Mouse (Mus musculus) thymus, adult 2 months (tissue): ENCODE results near the gene Gclc. TPM values are rescaled to one million over a fixed set of nuclear protein-coding genes. Genes with fewer than 3 reads are reported as not detected.
"Not testable (repeated sequence)": the region's sequence is repeated elsewhere in the genome, so short reads cannot be mapped to it uniquely, and the experiment has no call there.

Source experiments
- DNase-seq: peaks from one replicate; pipeline ENCODE4 v3.0.0; 2021
- H3K27ac ChIP-seq: fragments of 200-500 bp; 2 replicates; pipeline ENCODE4 v1.5.1; 2012; ENCODE audit warnings: low read length, control low read depth; ENCODE audit not compliant: control insufficient read depth, insufficient read depth
- H3K27me3 ChIP-seq: fragments of 200-500 bp; 2 replicates; pipeline ENCODE4 v1.6.1; 2012; ENCODE audit warnings: mild to moderate bottlenecking, low read length, moderate library complexity, mixed read lengths; ENCODE audit not compliant: control insufficient read depth, insufficient read depth
- H3K36me3 ChIP-seq: fragments of 200-500 bp; 2 replicates; pipeline ENCODE4 v1.6.1; 2012; ENCODE audit warnings: mild to moderate bottlenecking, low read length, moderate library complexity; ENCODE audit not compliant: control insufficient read depth, insufficient read depth
- H3K4me1 ChIP-seq: fragments of 200-500 bp; replicated peaks from 2 replicates; pipeline ENCODE4 v1.6.1; 2012; ENCODE audit warnings: low read length; ENCODE audit not compliant: control insufficient read depth, insufficient read depth
- H3K4me3 ChIP-seq: fragments of 200-500 bp; 2 replicates; pipeline ENCODE4 v1.5.1; 2012; ENCODE audit warnings: mild to moderate bottlenecking, low read length, control low read depth, moderate library complexity; ENCODE audit not compliant: control insufficient read depth, insufficient read depth
- CTCF ChIP-seq: fragments of 200-500 bp; IDR thresholded peaks from 2 replicates; pipeline ENCODE4 v1.5.1; 2012; ENCODE audit warnings: mild to moderate bottlenecking, control low read depth, low read length, moderate library complexity, borderline replicate concordance; ENCODE audit not compliant: control insufficient read depth, poor library complexity, insufficient read depth; ENCODE audit errors: extremely low read depth
- POLR2A ChIP-seq: fragments of 200-500 bp; IDR thresholded peaks from 2 replicates; pipeline ENCODE4 v1.6.1; 2012; ENCODE audit warnings: mild to moderate bottlenecking, low read length, control low read depth, moderate library complexity; ENCODE audit not compliant: control insufficient read depth, poor library complexity, insufficient read depth; ENCODE audit errors: extremely low read depth
- WGBS: fragments of 180-500 bp; shearing (Covaris S2); methylation state at CpG from one replicate; pipeline ENCODE4 v1.1.7; 2018; 5-methylcytosine and 5-hydroxymethylcytosine counted together
- polyA plus RNA-seq: library from polyadenylated mRNA; depleted of rRNA; stranded (reverse); fragments of >200 nt; gene quantifications from 2 replicates; pipeline ENCODE4 v1.2.3, GENCODE M21; 2012

Gclc gene
- polyA plus RNA-seq, 1 experiment: 24.7 TPM

DNA sequence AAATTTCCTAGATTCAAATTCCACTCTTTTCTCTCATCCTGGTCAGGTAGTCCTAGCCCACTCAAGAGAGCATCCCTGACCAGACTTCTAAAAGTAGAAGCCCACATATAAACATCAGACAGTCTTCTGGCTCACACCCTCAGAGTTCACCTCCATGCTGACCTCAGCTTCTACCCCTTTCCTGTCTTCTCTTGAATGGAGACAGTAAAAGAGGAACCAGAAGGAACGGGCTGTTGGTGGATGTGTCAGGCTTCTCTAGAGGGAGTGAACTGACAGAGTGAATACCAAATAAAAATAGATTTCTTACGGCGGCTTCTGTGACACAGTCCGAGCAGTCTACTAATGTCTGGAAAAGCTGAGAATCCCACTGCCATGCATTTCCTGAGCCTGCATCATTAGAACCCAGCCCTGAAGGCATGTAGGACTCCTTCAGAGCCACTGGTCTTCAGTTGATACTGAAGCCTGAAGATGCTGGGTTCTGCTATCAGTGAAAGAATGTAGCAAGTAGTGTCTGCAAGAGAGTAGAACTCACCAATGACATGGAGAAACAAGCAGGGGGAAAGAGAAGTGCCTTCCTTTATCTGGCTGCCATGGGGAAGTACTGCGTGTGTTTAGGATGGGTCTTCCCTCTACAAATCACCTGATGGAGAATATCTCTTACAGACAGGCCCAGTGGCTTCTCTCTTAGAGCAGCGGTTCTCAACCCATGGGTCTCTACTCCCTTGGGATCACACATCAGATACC is 16.9 kb upstream of the Gclc start:
- Histone ChIP-seq H3K4me3 (no peak overlapping the region), H3K27ac (no peak overlapping the region), H3K27me3 (no peaks in the 10 kb centered on the region), H3K36me3 (no peaks in the 10 kb centered on the region), H3K4me1 (no peaks in the 10 kb centered on the region)
- TF ChIP-seq POLR2A: no peak
- WGBS: 27% methylated on average over 6 of the region's 6 CpGs
- no peak for DNase-seq

DNA sequence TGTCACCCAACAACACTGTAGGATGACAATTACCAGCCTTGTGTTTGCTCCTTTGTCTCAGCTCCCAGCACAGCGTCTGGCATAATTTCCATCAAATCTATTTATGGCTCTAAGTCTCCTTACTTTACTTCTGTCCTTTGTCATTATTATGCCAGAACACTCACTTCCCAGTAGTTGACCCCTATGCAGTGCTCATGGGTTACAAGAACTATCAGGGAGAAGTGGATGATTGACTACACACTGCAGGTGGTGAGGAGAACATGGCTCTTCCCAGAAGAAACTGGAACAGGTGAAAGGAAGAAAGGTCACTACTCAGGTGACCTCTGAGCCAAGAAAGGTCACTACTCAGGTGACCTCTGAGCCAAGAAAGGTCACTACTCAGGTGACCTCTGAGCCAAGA is 12.9 kb upstream of the Gclc start:
- Histone ChIP-seq H3K4me3 (no peak overlapping the region), H3K27ac (no peak overlapping the region), H3K36me3 (no peaks in the 10 kb centered on the region), H3K27me3 (no peaks in the 10 kb centered on the region), H3K4me1 (no peaks in the 10 kb centered on the region)
- WGBS: 100% methylated on average over 1 of the region's 1 CpGs
- no peak for DNase-seq
- TF ChIP-seq CTCF (no peak), POLR2A (no peak)

DNA sequence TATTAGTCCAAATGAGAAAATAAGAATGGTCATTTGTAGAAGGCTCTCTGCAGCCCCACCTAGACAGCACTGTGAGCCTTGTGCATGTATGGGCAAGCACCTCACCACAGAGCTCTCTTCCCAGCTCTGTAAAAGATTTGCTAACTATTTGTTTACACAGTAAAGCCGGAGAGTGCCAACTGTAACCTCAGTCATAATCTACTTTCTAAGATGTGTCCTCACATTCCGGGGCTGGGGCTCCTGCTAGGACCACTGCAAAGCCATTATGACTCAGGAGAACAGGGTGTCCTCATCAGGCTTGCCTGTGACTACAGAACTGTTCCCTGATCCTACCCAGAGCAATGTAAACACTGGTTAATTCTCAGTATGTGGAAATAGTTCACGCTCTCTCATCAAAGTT is 9.5 kb upstream of the Gclc start:
- no peak overlapping the region for H3K27ac ChIP-seq
- 91% methylated on average over 3 of the region's 3 CpGs for WGBS
- no peaks in the 10 kb centered on the region for H3K27me3 ChIP-seq
- H3K4me1 ChIP-seq: peaks cover under 1% of the 10 kb centered on the region
- no peak overlapping the region for H3K4me3 ChIP-seq
- no peaks in the 10 kb centered on the region for H3K36me3 ChIP-seq
- DNase-seq: no peak
- TF ChIP-seq POLR2A (no peak), CTCF (no peak)

DNA sequence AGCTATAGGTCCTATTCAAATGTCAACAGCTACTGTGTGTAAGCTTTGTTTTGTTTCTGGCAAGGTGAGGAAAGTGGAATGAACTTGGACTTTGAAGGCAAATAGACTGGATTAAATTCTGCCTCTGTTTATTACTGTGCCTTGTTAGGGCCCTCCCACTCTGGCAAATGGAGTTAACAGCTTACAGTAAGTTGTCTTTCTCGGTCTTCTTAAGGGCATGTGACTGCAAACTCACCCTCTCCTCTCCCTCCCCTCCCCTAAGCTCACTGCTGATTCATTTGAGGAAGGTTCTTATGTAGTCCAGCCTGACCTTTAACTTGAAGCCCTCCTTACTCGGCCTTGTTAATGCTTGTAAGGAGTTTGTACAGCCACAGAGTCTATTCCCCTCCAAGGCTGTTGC is 8.0 kb upstream of the Gclc start:
- H3K36me3 ChIP-seq: no peaks in the 10 kb centered on the region
- H3K4me1 ChIP-seq: peaks cover 6% of the 10 kb centered on the region
- WGBS: 56% methylated on average over 2 of the region's 2 CpGs
- DNase-seq: no peak
- H3K4me3 ChIP-seq: no peak overlapping the region
- TF ChIP-seq CTCF: no peak
- no peak for TF ChIP-seq POLR2A
- no peaks in the 10 kb centered on the region for H3K27me3 ChIP-seq
- H3K27ac ChIP-seq: no peak overlapping the region

DNA sequence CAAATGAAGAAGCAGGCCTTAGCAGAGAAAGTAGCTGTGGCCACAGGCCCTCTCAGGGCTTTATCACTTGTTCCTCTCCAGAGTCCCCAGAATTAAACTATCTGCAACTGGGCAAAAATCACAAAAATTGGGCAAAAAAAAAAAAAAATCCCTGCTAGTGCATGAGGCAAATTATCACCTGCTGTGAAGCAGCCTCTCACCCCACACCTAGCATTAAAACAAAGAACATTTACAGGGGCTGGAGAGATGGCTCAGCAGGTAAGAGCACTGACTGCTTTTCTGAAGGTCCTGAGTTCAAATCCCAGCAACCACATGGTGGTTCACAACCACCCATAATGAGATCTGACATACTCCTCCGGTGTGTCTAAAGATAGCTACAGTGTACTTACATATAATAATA is 6.0 kb upstream of the Gclc start:
- DNase-seq, H3K4me3 ChIP-seq, H3K27me3 ChIP-seq, H3K36me3 ChIP-seq, H3K4me1 ChIP-seq, H3K27ac ChIP-seq: not testable (repeated sequence)
- 100% methylated on average over 1 of the region's 1 CpGs for WGBS

DNA sequence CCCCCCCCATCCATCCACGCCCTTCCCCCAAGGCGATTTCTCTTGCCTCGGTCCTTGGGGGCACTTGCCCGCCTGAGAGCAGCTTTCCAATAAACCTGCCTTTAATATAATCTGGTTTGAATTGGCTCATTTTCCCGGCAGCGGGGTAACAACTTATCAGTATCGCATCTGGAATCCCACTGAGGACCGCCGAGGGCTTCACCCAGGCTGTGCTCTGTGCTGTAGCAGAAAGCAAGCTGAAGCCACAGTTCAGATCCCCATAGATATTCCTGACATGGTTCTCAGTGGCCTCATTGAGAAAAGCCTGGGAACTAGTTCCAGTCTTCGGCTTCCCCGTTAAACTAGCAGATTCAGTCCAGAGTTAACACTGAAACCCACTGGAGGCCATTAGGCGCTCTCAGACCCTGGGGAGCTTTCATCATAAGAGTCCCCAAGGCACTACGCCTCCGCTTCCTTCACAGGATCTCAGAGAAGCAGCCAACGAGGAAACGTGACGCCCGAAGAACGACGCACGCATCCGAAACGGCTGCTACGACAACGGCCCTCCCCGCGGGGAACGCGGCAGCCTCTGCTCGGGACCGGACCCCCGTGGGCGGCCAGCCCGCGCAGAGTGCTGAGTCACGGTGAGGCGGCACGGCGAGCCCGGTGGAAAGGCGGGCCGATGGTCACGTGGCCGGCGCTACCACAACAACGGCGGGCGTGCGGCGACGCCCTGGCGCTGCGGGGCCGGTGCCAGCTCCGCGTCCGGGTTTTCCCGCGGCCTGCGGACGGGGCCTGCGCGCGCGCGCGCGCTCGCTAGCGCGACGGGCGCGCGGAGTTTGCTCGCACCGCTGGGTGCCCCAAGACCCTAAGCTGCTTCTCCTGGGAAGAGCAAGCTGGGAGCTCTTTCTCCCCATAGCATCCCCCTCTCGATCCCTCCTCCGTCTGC is 3.9 kb upstream of the Gclc start:
- DNase-seq: peak; percentile 89
- Histone ChIP-seq H3K4me3 (peak overlapping the region; percentile 73), H3K36me3 (no peaks in the 10 kb centered on the region), H3K27ac (peak overlapping the region; percentile 22), H3K27me3 (no peaks in the 10 kb centered on the region), H3K4me1 (peaks cover 6% of the 10 kb centered on the region)
- WGBS: under 1% methylated on average over 79 of the region's 79 CpGs
- TF ChIP-seq CTCF: 0 out of 2 replicates have a peak, but pooled peaks have one; percentile 11
- no peak; the same call in 1 of the 2 replicates for TF ChIP-seq POLR2A

DNA sequence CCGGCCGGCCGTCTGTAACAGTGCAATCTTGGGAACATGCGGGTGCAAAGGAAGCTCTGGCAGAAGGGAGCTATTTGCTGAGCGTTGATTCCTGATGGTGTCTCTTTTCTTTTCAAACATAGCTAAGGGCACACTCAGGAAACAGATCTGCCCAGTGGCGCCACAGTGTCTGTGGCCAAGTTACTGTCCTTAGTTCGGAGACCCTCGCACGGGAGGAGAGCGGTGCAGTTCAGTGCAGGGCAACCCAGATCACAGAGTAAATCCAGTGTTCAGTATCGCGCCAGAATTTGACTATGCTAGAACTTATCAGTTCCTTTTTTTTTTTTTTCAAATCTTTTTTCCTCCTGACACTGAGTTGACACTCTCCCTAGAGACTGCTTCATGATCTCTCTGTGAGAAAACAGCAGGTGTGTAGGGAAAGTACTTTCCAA is 3.2 kb upstream of the Gclc start:
- DNase-seq: no peak
- Histone ChIP-seq H3K27ac (peak overlapping the region; percentile 22; the same call in 1 of the 2 replicates), H3K4me1 (peaks cover 8% of the 10 kb centered on the region), H3K36me3 (no peaks in the 10 kb centered on the region), H3K4me3 (peak overlapping the region; percentile 73), H3K27me3 (no peaks in the 10 kb centered on the region)
- under 1% methylated on average over 12 of the region's 12 CpGs for WGBS
- TF ChIP-seq CTCF (no peak), POLR2A (no peak)
